Mouse (Mus musculus) hindbrain, embryonic 12.5 days (tissue): Measurements from ENCODE around the gene Dclre1b. TPM values are rescaled to one million over a fixed set of nuclear protein-coding genes. Genes with fewer than 3 reads are reported as not detected.

Experiments used
- ATAC-seq: fragments of 200-750 bp; cut with Nextera tagmentation; 2 replicates; pipeline ENCODE4 v1.8.0; 2017; ENCODE audit warnings: moderate TSS enrichment; ENCODE audit not compliant: low FRiP score
- H3K27ac ChIP-seq: fragments of 300-500 bp; sonication (generic); 2 replicates; pipeline ENCODE4 v1.5.1; 2016; ENCODE audit warnings: mild to moderate bottlenecking
- H3K27me3 ChIP-seq: fragments of 300-500 bp; sonication (generic); 2 replicates; pipeline ENCODE4 v1.6.1; 2016; ENCODE audit warnings: mild to moderate bottlenecking
- H3K36me3 ChIP-seq: fragments of 300-500 bp; sonication (generic); 2 replicates; pipeline ENCODE4 v1.6.1; 2016; ENCODE audit warnings: mild to moderate bottlenecking
- H3K4me1 ChIP-seq: fragments of 300-500 bp; sonication (generic); 2 replicates; pipeline ENCODE4 v1.6.1; 2016
- H3K4me2 ChIP-seq: fragments of 300-500 bp; sonication (generic); replicated peaks from 2 replicates; pipeline ENCODE4 v1.6.1; 2016; ENCODE audit warnings: mild to moderate bottlenecking
- H3K4me3 ChIP-seq: fragments of 300-500 bp; sonication (generic); 2 replicates; pipeline ENCODE4 v1.5.1; 2016; ENCODE audit warnings: mild to moderate bottlenecking
- H3K9ac ChIP-seq: fragments of 300-500 bp; sonication (generic); 2 replicates; pipeline ENCODE4 v1.6.1; 2016; ENCODE audit warnings: mild to moderate bottlenecking, moderate library complexity
- H3K9me3 ChIP-seq: fragments of 300-500 bp; sonication (generic); replicated peaks from 2 replicates; pipeline ENCODE4 v1.6.1; 2016; ENCODE audit warnings: mild to moderate bottlenecking
- WGBS: fragments of 180-500 bp; shearing (Covaris S2); methylation state at CpG from one replicate; pipeline ENCODE4 v1.1.7; 2016; 5-methylcytosine and 5-hydroxymethylcytosine counted together
- polyA plus RNA-seq: library from polyadenylated mRNA; unstranded; fragments of >200 nt; fragmentation: Nextera tagmentation; extraction: Ambion mirVana; gene quantifications from 2 replicates; pipeline ENCODE4 v1.2.1, GENCODE M21; 2016

Dclre1b gene
- polyA plus RNA-seq, 1 experiment from 2014 or later, result 24.0 TPM

DNA sequence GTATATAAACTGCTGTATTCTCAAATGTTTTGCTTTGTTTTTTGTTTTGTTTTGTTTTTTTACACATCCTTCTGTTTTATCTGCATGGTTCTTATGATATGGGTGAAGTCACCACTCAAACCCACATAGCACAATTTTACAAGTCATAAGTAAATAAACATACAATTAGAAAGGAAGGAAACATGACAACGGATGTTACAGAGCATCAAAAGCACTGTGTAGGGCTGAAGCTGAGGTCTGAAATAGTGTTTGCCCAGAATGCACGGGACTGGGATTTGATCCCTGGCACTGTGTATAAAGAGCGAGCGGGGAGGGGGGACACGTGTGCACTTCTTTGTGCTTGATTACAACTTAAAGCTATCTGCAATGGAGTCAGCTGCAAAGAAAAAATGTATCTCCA is 28.5 kb downstream of the Dclre1b start:
- H3K9ac ChIP-seq, result no peak overlapping the region
- no peak overlapping the region for H3K4me3 ChIP-seq
- WGBS, result 88% methylated on average over 5 of the region's 5 CpGs
- no peak overlapping the region for H3K27ac ChIP-seq
- H3K9me3 ChIP-seq, result no peaks in the 10 kb centered on the region
- no peaks in the 10 kb centered on the region for H3K27me3 ChIP-seq
- no peaks in the 10 kb centered on the region for H3K4me1 ChIP-seq
- no peak overlapping the region for H3K4me2 ChIP-seq
- H3K36me3 ChIP-seq, result peaks cover 14% of the 10 kb centered on the region
- ATAC-seq, result no peak

DNA sequence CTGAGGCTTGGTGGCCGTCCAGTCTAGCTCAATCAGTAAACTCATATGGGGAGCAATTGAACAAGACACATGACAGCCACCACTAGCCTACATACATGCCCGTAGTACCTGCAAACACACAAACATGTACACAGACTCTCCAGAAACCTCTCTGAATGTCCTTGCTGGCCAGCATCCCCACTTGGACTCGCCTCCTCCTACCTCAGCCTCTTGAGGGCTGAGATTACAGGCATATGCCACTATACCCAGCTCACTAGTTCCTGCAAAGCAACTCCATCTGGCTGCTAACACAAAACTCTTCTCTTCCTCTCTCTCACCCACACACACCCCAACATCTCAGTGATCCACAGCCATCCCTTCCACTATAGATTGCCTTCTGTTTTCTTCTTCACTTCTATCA is 29.0 kb downstream of the Dclre1b start:
- Histone ChIP-seq H3K9ac (no peak overlapping the region), H3K27ac (no peak overlapping the region), H3K4me1 (no peaks in the 10 kb centered on the region), H3K4me3 (no peak overlapping the region), H3K4me2 (no peak overlapping the region), H3K27me3 (no peaks in the 10 kb centered on the region), H3K36me3 (peaks cover 14% of the 10 kb centered on the region), H3K9me3 (no peaks in the 10 kb centered on the region)
- 87% methylated on average over 3 of the region's 3 CpGs for WGBS
- no peak for ATAC-seq

DNA sequence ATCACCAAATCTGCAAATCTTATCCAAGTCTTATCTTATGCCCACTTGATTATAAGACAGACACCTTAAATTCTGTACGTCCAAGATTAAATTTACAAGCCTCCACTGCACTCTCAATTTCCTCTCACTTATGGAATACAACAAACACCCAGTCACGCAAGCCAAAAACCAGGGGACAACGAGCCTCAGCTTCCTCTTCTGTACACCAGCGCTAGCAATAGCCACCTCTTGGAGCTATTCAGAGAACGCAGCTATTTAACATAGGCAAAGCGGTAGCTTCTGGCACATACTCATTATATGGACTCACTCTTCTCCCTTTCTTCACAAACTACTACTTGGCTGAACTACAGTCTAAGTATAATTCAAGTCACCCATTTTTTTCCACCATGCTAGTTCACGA is 30.1 kb downstream of the Dclre1b start:
- WGBS, result 91% methylated on average over 7 of the region's 7 CpGs
- Histone ChIP-seq H3K4me2 (no peak overlapping the region), H3K9me3 (no peaks in the 10 kb centered on the region), H3K4me1 (no peaks in the 10 kb centered on the region), H3K9ac (no peak overlapping the region), H3K27me3 (no peaks in the 10 kb centered on the region), H3K27ac (no peak overlapping the region), H3K36me3 (peaks cover 14% of the 10 kb centered on the region), H3K4me3 (no peak overlapping the region)
- ATAC-seq, result no peak

DNA sequence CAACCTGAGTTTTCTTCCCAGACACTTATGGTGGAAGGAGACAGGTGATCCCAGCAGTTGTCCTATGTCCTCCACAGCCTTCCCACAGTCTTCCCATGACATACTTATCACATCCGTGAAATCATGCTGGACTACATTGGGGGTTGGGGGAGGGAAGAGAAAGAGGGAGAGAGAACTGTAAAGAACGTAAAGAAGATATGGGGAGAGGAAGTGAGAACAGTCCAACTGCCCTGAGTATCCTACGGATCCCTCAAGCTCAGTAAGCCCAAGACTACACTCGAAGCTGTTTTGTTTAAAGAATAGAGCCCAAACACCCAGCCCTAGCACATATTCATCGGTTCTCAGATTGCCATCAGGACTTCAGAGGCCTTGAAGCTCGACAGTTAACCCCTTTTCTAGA is 30.6 kb downstream of the Dclre1b start:
- no peak for ATAC-seq
- 87% methylated on average over 6 of the region's 6 CpGs for WGBS
- Histone ChIP-seq H3K4me1 (no peaks in the 10 kb centered on the region), H3K4me2 (no peak overlapping the region), H3K9ac (no peak overlapping the region), H3K27ac (no peak overlapping the region), H3K9me3 (no peaks in the 10 kb centered on the region), H3K36me3 (peaks cover 14% of the 10 kb centered on the region), H3K4me3 (no peak overlapping the region), H3K27me3 (no peaks in the 10 kb centered on the region)

DNA sequence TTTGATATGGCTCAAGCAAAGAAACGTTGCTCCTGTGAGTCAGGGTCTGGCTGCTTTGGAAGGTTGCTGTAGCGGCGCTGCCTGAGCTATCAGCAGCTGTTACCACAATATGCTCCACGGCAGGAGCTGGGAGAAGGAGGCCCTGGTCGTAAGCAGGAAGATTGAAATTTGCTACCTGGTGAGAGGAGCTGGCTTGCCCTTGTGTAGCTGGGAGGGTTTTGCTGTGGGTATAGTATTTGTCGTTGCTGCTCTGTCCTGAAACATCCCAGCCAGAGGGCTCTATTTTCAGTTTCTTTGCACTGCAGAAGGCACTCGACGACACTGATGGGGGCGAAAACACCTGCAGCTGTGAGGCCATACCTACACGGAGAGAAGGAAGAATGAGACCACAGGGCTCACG is 31.3 kb downstream of the Dclre1b start:
- Histone ChIP-seq H3K4me1 (no peaks in the 10 kb centered on the region), H3K4me3 (no peak overlapping the region), H3K9ac (no peak overlapping the region), H3K27ac (no peak overlapping the region), H3K9me3 (no peaks in the 10 kb centered on the region), H3K4me2 (no peak overlapping the region), H3K27me3 (no peaks in the 10 kb centered on the region), H3K36me3 (peaks cover 14% of the 10 kb centered on the region)
- no peak for ATAC-seq
- 93% methylated on average over 11 of the region's 11 CpGs for WGBS

DNA sequence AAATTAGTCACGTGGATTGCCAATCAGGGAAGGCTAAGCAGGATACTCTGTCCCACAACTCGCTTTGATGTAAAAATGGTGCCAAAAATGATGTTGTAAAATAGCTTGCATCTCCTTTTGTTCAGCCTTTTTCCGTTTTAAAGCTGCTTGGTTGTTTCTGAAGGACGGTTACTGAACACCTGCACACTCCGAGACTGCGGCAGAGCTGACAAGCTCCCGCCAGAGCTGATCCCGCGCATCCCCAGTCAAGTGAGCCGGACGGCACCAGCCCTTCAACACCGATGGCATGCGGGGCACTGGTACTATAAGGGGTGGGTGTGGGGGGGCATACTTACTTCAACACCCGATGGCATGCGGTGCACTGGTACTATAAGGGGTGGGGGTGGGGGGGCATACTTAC is 35.2 kb downstream of the Dclre1b start:
- no peak overlapping the region for H3K9ac ChIP-seq
- H3K4me1 ChIP-seq, result no peaks in the 10 kb centered on the region
- no peak overlapping the region for H3K4me2 ChIP-seq
- no peaks in the 10 kb centered on the region for H3K27me3 ChIP-seq
- no peak overlapping the region for H3K27ac ChIP-seq
- ATAC-seq, result no peak
- H3K36me3 ChIP-seq, result peaks cover 19% of the 10 kb centered on the region
- 87% methylated on average over 15 of the region's 15 CpGs for WGBS
- H3K9me3 ChIP-seq, result no peaks in the 10 kb centered on the region
- H3K4me3 ChIP-seq, result no peak overlapping the region

DNA sequence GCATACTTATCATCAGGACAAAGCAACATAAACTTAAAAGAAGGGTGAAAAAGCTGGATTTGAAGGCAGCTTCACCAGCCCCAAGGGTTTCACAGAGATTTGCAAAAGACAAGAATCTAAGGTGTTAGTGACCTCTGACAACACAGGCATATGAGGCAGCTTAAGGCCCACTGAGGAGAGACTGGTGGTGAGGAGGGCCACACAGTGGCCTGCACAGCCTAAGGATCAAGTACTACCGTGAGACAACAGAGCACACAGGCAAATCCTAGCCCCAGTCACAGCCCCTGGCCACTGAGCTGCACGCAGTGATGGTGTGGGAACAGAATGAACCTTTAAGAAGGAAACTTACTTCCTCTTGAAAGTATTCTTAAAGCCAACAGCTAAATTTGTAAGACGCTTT is 35.7 kb downstream of the Dclre1b start:
- H3K27me3 ChIP-seq, result no peaks in the 10 kb centered on the region
- no peaks in the 10 kb centered on the region for H3K4me1 ChIP-seq
- H3K27ac ChIP-seq, result no peak overlapping the region
- H3K9me3 ChIP-seq, result no peaks in the 10 kb centered on the region
- no peak overlapping the region for H3K4me2 ChIP-seq
- WGBS, result 92% methylated on average over 3 of the region's 3 CpGs
- ATAC-seq, result no peak
- H3K9ac ChIP-seq, result no peak overlapping the region
- H3K4me3 ChIP-seq, result no peak overlapping the region
- H3K36me3 ChIP-seq, result peaks cover 23% of the 10 kb centered on the region

DNA sequence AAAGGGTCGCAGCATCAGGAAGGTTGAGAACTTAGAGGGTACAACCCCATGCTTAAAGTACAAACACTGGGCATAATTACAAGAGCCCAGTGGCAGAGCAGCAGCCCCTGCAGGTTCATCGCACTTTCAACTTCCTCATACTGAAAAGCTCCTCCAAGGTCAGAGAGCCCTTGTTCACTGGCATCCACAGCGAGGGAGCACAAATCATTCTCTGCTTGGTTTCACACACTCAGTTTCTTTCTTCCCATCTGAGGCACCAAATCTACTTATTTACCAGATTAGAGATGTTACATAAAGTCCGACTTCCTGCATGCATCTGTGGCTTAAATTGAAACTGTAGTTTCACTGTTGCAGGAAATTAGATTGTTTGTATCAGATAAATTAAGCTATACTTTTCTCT is 36.4 kb downstream of the Dclre1b start:
- Histone ChIP-seq H3K36me3 (peaks cover 25% of the 10 kb centered on the region), H3K9ac (no peak overlapping the region), H3K4me1 (no peaks in the 10 kb centered on the region), H3K27me3 (no peaks in the 10 kb centered on the region), H3K4me2 (no peak overlapping the region), H3K4me3 (no peak overlapping the region), H3K27ac (no peak overlapping the region), H3K9me3 (no peaks in the 10 kb centered on the region)
- ATAC-seq, result no peak
- WGBS, result 93% methylated on average over 4 of the region's 4 CpGs

DNA sequence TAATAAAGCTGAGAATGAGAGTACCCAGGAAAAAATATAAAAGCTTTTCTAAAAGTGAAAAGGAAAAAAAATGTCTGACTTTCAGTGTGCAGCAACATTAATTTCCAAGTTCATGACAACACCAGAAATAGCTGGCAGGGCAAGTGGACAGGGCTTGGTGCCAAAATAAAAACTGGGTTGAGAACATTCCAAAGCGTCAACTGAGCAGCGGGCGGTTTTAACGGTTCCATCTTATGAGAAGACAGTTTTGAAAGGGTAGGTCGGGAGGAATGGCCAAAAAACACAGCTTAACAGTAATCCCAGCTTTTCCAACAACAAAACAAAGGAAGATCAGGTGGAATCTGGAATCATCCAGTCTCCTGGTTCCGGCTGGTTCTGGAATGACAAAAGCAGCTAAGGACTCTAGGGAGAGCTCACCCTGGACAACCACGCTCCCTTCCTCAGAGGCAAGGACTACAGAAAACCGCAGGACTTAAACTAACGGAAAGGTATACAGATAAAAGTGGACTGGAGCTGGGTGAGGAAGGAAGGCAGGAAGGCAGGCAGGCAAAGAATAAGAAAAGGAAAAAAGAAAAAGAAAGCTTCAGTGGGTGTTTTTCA is 37.6 kb downstream of the Dclre1b start:
- H3K4me1 ChIP-seq, result no peaks in the 10 kb centered on the region
- H3K9me3 ChIP-seq, result no peaks in the 10 kb centered on the region
- WGBS, result 85% methylated on average over 9 of the region's 9 CpGs
- no peak overlapping the region for H3K9ac ChIP-seq
- H3K27me3 ChIP-seq, result no peaks in the 10 kb centered on the region
- H3K4me2 ChIP-seq, result no peak overlapping the region
- no peak overlapping the region for H3K4me3 ChIP-seq
- no peak overlapping the region for H3K27ac ChIP-seq
- ATAC-seq, result no peak
- H3K36me3 ChIP-seq, result peaks cover 13% of the 10 kb centered on the region

DNA sequence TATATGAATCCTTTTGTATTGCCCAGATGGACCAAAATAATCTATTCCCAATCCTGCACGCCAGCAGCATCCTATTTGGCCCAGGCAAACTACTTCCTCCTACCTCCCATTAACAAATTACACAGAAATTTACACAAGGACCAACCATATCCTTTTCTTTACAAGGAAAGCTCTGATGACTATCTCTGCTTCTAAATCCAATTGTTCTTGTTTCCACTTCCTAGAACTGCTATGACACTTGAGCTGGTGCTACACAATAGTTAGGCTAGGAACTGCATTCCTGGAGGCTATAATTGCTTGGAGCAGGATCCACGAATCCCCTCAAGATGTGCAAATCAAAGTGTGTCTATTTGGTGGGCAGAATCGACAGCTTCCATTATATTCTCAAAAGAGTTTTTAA is 42.5 kb downstream of the Dclre1b start:
- 76% methylated on average over 3 of the region's 3 CpGs for WGBS
- H3K4me3 ChIP-seq, result no peak overlapping the region
- peaks cover 37% of the 10 kb centered on the region for H3K36me3 ChIP-seq
- H3K9me3 ChIP-seq, result no peaks in the 10 kb centered on the region
- H3K4me2 ChIP-seq, result no peak overlapping the region
- H3K27ac ChIP-seq, result no peak overlapping the region
- no peaks in the 10 kb centered on the region for H3K27me3 ChIP-seq
- no peak overlapping the region for H3K9ac ChIP-seq
- no peaks in the 10 kb centered on the region for H3K4me1 ChIP-seq
- no peak for ATAC-seq

DNA sequence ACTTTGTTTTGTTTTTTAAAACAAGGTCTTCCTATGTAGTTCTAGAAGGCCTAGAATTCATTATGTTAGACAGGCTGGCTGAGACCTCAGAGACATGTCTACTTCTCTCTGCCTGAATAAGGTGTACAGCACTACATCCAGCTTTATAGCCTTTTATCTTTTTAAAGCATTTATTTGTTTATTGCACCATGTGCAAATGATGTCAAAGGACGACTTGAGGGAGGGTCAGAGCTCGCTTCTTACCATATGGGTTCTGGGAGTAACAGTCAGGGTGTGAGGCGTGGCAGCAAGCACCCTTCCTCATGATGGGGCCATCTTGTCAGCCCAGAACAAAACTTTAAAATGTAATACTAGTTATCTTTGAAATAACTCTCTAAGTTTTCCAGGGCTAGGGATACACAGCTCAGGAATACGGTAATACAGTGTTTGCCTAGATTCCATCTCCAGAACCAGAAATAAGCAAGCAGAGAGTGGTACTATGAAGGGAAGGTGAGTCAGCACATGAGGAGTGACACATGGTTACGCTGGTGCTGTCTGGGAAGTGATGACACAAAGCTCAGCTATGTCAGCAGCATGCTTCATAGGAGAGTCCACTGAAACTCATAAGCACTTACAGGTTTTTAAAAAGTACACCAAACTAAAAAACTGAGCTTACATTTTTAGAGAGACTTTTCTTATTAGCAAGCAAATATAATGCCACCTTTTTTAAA is 49.8 kb downstream of the Dclre1b start:
- Histone ChIP-seq H3K27me3 (no peaks in the 10 kb centered on the region), H3K9me3 (no peaks in the 10 kb centered on the region), H3K9ac (no peak overlapping the region), H3K4me2 (no peak overlapping the region), H3K36me3 (peaks cover 68% of the 10 kb centered on the region), H3K4me3 (no peak overlapping the region), H3K27ac (no peak overlapping the region), H3K4me1 (no peaks in the 10 kb centered on the region)
- ATAC-seq, result no peak
- WGBS, result 91% methylated on average over 5 of the region's 5 CpGs

DNA sequence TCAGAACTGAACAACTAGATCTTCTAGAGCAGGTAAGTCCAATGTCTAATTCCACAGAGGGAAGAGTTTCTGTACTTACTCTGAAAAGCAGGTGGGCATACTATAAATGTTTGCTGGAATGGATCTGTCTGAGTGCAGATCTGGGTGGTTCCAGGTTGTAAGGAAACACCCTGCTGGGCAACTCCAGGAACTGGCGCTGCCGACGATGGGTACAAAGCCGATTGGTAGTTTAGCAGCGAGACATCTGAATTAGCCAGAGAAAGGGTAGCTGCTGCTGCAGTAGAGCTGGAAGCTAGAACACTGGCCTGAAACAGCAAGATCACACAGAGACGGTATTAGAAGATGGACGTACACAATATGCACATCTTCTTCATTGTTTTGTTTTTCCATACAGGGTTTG is 50.8 kb downstream of the Dclre1b start:
- Histone ChIP-seq H3K9me3 (no peaks in the 10 kb centered on the region), H3K9ac (no peak overlapping the region), H3K4me2 (no peak overlapping the region), H3K36me3 (peaks cover 69% of the 10 kb centered on the region), H3K4me1 (no peaks in the 10 kb centered on the region), H3K27me3 (no peaks in the 10 kb centered on the region), H3K4me3 (no peak overlapping the region), H3K27ac (no peak overlapping the region)
- 85% methylated on average over 7 of the region's 7 CpGs for WGBS
- ATAC-seq, result no peak

DNA sequence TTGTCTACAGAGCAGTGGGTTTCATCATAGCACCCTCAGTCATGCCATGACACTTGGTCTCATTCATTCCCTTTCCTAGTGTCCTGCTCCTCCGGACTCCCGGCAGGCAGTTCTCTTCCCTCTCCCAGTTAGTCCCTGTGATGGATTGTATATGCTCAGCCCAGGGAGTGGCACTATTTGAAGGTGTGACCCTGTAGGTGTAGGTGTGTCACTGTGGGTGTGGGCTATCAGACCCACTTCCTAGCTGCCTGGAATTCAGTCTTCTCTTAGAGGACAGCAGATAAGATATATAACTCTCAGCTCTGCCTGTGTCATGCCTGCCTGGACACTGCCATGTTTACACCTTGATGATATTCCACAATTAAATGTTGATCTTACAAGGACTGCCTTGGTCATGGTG is 52.3 kb downstream of the Dclre1b start:
- WGBS, result 92% methylated on average over 2 of the region's 2 CpGs
- H3K27ac ChIP-seq, result no peak overlapping the region
- H3K27me3 ChIP-seq, result no peaks in the 10 kb centered on the region
- no peak overlapping the region for H3K4me3 ChIP-seq
- peaks cover 67% of the 10 kb centered on the region for H3K36me3 ChIP-seq
- ATAC-seq, result no peak
- no peaks in the 10 kb centered on the region for H3K4me1 ChIP-seq
- H3K9ac ChIP-seq, result no peak overlapping the region
- H3K4me2 ChIP-seq, result no peak overlapping the region
- no peaks in the 10 kb centered on the region for H3K9me3 ChIP-seq
